Mouse (Mus musculus): Measurements from ENCODE around the gene Serpina3k.

DNA sequence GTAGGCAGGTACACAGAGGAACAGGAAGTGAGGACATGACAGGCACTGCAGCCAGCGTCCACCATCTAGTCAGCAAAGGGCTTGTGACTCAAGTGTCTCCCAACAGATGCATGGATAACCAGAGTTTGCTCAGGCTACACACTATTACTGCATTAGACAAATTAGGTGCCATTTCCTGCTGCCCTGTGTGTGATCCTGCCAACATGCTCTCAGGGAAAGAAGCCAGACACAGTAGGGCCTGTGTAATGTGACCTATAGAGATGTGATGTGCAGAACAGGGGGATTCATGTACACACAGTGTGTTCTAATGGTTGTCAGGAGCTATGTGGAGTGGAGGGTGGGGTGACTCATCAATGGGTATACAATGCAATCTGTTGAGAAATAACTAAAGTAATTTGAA is 15.8 kb upstream of the Serpina3k start:
- TF ChIP-seq CTCF (IDR thresholded peaks at IDR 0.05; ENCODE audit: borderline replicate concordance, control insufficient read depth, extremely low read depth, insufficient read depth, low read length, poor library complexity) (no peak), POLR2A (IDR thresholded peaks at IDR 0.05; ENCODE audit: control insufficient read depth, extremely low read depth, insufficient read depth, low read length, poor library complexity) (no peak)
